Mouse (Mus musculus) embryonic facial prominence, embryonic 10.5 days (tissue): ENCODE data around the gene Shb. TPM values are rescaled to one million over a fixed set of nuclear protein-coding genes. Genes with fewer than 3 reads are reported as not detected.
A peak's percentile ranks its signal among the peaks of the same experiment; 100 is the strongest.

ENCODE experiments used
- DNase-seq: peaks from one replicate; pipeline ENCODE4 v3.0.0-alpha.2; 2017; ENCODE audit warnings: low spot score
- H3K27ac ChIP-seq: fragments of 300-500 bp; sonication (generic); replicated peaks from 2 replicates; pipeline ENCODE4 v1.5.1; 2016; ENCODE audit warnings: mild to moderate bottlenecking
- H3K27me3 ChIP-seq: fragments of 300-500 bp; sonication (generic); replicated peaks from 2 replicates; pipeline ENCODE4 v1.6.1; 2016; ENCODE audit warnings: low read depth, mild to moderate bottlenecking; ENCODE audit not compliant: poor library complexity, severe bottlenecking
- H3K36me3 ChIP-seq: fragments of 300-500 bp; sonication (generic); replicated peaks from 2 replicates; pipeline ENCODE4 v1.6.1; 2016; ENCODE audit warnings: mild to moderate bottlenecking, moderate library complexity
- H3K4me1 ChIP-seq: fragments of 300-500 bp; sonication (generic); 2 replicates; pipeline ENCODE4 v1.6.1; 2016
- H3K4me3 ChIP-seq: fragments of 300-500 bp; sonication (generic); 2 replicates; pipeline ENCODE4 v1.5.1; 2016; ENCODE audit warnings: mild to moderate bottlenecking, moderate library complexity
- H3K9me3 ChIP-seq: fragments of 300-500 bp; sonication (generic); 2 replicates; pipeline ENCODE4 v1.6.1; 2016; ENCODE audit warnings: mild to moderate bottlenecking
- WGBS: fragments of 180-500 bp; shearing (Covaris S2); methylation state at CpG from one replicate; pipeline ENCODE4 v1.1.7; 2016; 5-methylcytosine and 5-hydroxymethylcytosine counted together
- polyA plus RNA-seq: library from polyadenylated mRNA; unstranded; fragments of >200 nt; fragmentation: Nextera tagmentation; extraction: Ambion mirVana; gene quantifications from 2 replicates; pipeline ENCODE4 v1.2.1, GENCODE M21; 2016

Shb gene
- 3.9 and 4.9 TPM in 2 replicates for polyA plus RNA-seq

GRCm38 (mm10) chr4:45532375-45532774 lies at the start of gene Shb:
Gene Shb, minus strand, starts transcription at chr4:45532470.
- DNase-seq, result peak; percentile 86
- H3K27ac ChIP-seq, result peak within 1 kb of the TSS; percentile 54

GRCm38 (mm10) chr4:45581095-45581494 lies 48.8 kb upstream of the Shb start:
- Histone ChIP-seq H3K27ac (no peak overlapping the region; the same call in 1 of the 2 replicates), H3K36me3 (no peaks in the 10 kb centered on the region), H3K9me3 (no peaks in the 10 kb centered on the region), H3K27me3 (peaks cover 46% of the 10 kb centered on the region), H3K4me3 (no peak overlapping the region), H3K4me1 (peaks cover 51% of the 10 kb centered on the region)
- no peak for DNase-seq
- 76% methylated on average over 6 of the region's 6 CpGs for WGBS

More at GRCm38 (mm10) chr4:45532375-45532774, at the start of gene Shb:
- 14% methylated on average over 7 of the region's 7 CpGs for WGBS
- H3K27me3 ChIP-seq, result peaks cover 16% of the 10 kb centered on the region; the same call in 1 of the 2 replicates
- no peaks in the 10 kb centered on the region for H3K36me3 ChIP-seq
- H3K4me3 ChIP-seq, result peak within 1 kb of the TSS; percentile 86
- H3K9me3 ChIP-seq, result no peaks in the 10 kb centered on the region
- peaks cover 63% of the 10 kb centered on the region for H3K4me1 ChIP-seq

DNA sequence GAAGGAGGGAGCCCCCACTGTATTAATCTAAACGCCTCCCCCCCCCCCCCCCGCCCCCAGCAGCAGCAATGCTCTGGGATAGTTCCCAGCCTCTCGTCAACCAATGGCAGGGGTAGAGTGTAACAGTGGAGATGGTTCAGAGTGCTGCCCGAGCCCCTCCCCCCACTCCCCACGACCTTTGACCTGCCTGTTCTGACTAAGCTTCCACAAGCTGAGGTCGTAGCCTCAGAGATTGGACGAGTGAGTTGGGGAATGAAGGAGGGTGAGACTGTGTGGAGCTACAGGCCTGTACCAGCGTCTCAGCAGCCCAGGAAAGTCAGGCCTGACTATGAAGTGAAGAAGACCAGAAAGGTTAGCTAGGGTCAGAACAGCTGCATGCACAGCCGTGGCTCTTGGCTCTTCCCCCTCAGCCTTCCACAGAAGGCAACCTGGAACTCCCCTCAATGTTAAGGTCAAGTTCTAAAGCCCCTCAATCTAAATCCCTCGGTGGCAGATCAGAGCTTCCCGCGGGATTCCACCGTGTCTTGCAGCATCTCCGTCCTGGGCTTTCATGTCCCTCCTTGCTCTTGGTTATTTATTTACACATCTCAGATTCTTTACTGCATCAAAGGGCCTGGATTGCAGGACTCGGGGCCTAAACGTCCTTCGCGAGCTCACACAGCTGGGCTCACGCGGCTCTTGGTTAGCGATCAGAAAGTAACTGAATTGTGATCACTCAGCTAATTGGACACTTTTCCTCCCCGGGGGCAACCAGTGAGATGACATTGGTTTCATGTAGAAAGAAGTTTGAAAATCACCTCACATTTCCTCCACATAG lies 46.5 kb upstream of the Shb start:
- Histone ChIP-seq H3K36me3 (no peaks in the 10 kb centered on the region), H3K4me3 (0 out of 2 replicates have a peak overlapping the region, but pooled peaks have one; percentile 8), H3K4me1 (peaks cover 53% of the 10 kb centered on the region), H3K27me3 (peaks cover 22% of the 10 kb centered on the region), H3K27ac (peak overlapping the region; percentile 57), H3K9me3 (no peaks in the 10 kb centered on the region)
- DNase-seq, result peak; percentile 71
- WGBS, result 16% methylated on average over 22 of the region's 22 CpGs

- H3K36me3 ChIP-seq, result no peaks in the 10 kb centered on the region
- WGBS, result 49% methylated on average over 8 of the region's 8 CpGs
- DNase-seq, result no peak
- no peaks in the 10 kb centered on the region for H3K9me3 ChIP-seq
- 0 out of 2 replicates have a peak overlapping the region, but pooled peaks have one; percentile 2 for H3K27ac ChIP-seq
- H3K4me3 ChIP-seq, result no peak overlapping the region
- peaks cover 15% of the 10 kb centered on the region for H3K27me3 ChIP-seq
- peaks cover 49% of the 10 kb centered on the region for H3K4me1 ChIP-seq
These were observed 45.4 kb upstream of the Shb start for GRCm38 (mm10) chr4:45577631-45578030.

DNA sequence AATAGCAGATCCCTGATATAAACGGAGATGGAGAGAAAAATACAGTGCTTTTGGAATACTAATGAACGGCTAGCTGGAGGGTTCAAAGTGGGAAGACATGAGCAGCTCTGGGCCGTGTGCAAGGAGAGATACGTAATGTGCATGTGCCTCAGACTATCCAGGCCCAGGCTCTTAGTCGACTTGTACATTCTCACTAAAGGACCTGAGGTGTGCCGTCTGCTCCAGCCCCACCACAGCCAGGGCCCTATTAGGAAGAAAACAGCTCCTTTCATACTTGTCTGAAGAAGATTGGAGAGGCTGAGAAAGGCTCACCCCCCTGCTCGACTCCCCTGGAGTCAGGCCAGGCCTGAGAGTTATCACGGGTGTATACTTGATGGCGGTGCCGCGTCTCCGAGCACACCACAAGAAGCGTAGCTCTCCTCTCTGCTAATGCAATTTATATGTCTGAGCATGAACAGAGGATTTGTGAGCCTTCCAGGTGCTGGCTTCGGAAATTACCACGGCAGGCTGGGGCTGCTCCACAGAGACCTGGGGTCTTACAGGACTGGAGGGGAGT lies 42.4 kb upstream of the Shb start:
- no peaks in the 10 kb centered on the region for H3K36me3 ChIP-seq
- no peak overlapping the region for H3K4me3 ChIP-seq
- H3K27ac ChIP-seq, result no peak overlapping the region
- no peaks in the 10 kb centered on the region for H3K27me3 ChIP-seq
- H3K4me1 ChIP-seq, result peaks cover 36% of the 10 kb centered on the region
- 82% methylated on average over 15 of the region's 15 CpGs for WGBS
- DNase-seq, result no peak
- H3K9me3 ChIP-seq, result no peaks in the 10 kb centered on the region

DNA sequence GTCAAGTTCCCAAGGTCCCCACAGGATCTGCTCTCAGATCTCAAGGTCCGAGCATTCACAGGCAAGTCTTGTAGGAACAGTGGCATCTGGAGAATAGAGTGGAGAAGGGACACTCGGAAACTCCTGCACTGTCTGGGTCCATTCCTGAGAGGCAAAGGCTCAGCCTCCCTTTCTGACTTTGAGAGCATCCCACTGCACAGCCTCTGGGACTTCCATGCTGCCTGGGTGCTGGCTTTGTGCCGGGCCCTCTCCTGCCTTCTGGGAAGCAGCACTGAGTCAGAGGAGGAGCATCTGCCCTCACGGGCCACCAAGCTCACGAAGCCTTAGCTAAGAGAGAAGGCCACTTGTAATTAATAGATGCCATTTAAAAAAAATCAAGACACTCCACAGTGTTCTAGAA lies 37.3 kb upstream of the Shb start:
- Histone ChIP-seq H3K27ac (no peak overlapping the region), H3K4me3 (no peak overlapping the region), H3K27me3 (no peaks in the 10 kb centered on the region), H3K36me3 (no peaks in the 10 kb centered on the region), H3K9me3 (no peaks in the 10 kb centered on the region), H3K4me1 (peaks cover 1% of the 10 kb centered on the region; the same call in 1 of the 2 replicates)
- 74% methylated on average over 5 of the region's 5 CpGs for WGBS
- no peak for DNase-seq

- no peaks in the 10 kb centered on the region for H3K4me1 ChIP-seq
- H3K27me3 ChIP-seq, result no peaks in the 10 kb centered on the region; the same call in 1 of the 2 replicates
- no peaks in the 10 kb centered on the region for H3K36me3 ChIP-seq
- no peak overlapping the region for H3K4me3 ChIP-seq
- WGBS, result 86% methylated on average over 5 of the region's 5 CpGs
- DNase-seq, result no peak
- no peaks in the 10 kb centered on the region for H3K9me3 ChIP-seq
- H3K27ac ChIP-seq, result no peak overlapping the region
These were observed 25.9 kb upstream of the Shb start for GRCm38 (mm10) chr4:45558211-45558610.

DNA sequence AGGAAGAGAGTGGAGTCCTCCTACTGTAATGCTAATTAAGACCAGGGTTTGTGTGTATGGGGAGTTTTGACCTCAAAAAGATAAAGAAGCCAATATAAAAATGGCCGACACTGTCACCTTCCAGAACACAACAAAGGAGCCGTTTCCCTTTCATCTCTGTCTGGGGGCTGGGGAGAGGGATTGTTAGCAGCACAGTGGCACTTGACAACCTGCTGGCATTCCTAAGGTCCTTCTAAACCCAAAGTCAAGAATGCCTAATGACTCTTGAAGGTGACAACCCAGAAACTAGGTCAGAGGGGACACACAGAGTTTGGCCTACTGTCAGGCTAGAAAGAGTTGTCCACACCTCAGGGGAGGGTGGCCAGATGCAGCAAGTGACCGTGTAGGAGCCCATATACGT lies 20.3 kb upstream of the Shb start:
- 0 out of 2 replicates have a peak, but pooled peaks cover 14% of the 10 kb centered on the region for H3K4me1 ChIP-seq
- H3K27ac ChIP-seq, result no peak overlapping the region
- no peaks in the 10 kb centered on the region; the same call in 1 of the 2 replicates for H3K27me3 ChIP-seq
- H3K36me3 ChIP-seq, result no peaks in the 10 kb centered on the region
- no peak overlapping the region for H3K4me3 ChIP-seq
- no peaks in the 10 kb centered on the region for H3K9me3 ChIP-seq
- no peak for DNase-seq
- 61% methylated on average over 4 of the region's 4 CpGs for WGBS

DNA sequence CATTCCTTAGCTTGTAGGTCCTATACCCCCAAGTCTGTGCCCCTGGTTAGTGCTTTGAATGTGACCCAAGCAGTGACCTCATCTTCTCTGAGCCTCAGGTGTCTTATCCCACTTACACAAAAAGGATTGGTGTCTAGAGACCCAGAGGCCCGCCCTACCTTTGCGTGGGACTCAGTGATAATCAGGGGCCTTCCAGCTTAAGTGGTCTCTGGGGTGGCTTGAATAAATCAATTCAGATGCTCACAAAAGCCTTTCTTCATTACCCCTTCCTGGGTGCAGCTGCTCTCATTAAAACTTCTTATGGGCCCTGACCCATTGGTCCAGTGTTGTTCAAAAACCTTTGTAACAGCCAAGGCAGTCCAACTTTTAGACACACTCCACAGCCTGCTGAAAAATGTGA lies 18.7 kb upstream of the Shb start:
- Histone ChIP-seq H3K27ac (no peak overlapping the region), H3K4me1 (0 out of 2 replicates have a peak, but pooled peaks cover 14% of the 10 kb centered on the region), H3K27me3 (no peaks in the 10 kb centered on the region; the same call in 1 of the 2 replicates), H3K36me3 (no peaks in the 10 kb centered on the region), H3K4me3 (no peak overlapping the region), H3K9me3 (no peaks in the 10 kb centered on the region)
- no peak for DNase-seq
- WGBS, result 62% methylated on average over 2 of the region's 2 CpGs

DNA sequence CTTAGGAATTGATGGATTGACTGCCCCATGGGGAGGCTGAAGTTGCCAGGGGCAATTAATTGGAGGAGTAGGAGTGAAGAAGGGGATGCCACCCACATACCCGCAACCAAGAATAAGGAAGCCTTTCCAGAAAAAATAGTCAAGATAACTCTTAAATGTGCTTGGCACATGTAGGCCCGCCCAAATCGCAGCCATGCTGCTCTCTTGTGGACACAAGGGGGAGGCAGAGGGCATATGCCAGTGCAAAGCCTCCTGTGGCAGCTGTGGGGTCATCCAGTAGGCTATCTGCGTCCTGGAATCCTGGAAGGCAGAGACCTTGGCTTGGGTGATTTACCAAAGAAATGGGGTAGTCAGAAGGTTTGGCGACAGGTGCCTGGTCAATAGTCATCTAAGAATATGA lies 17.2 kb upstream of the Shb start:
- Histone ChIP-seq H3K36me3 (no peaks in the 10 kb centered on the region), H3K27ac (no peak overlapping the region), H3K4me1 (0 out of 2 replicates have a peak, but pooled peaks cover 14% of the 10 kb centered on the region), H3K9me3 (no peaks in the 10 kb centered on the region), H3K27me3 (no peaks in the 10 kb centered on the region), H3K4me3 (no peak overlapping the region)
- DNase-seq, result peak; percentile 25
- WGBS, result 69% methylated on average over 5 of the region's 5 CpGs

DNA sequence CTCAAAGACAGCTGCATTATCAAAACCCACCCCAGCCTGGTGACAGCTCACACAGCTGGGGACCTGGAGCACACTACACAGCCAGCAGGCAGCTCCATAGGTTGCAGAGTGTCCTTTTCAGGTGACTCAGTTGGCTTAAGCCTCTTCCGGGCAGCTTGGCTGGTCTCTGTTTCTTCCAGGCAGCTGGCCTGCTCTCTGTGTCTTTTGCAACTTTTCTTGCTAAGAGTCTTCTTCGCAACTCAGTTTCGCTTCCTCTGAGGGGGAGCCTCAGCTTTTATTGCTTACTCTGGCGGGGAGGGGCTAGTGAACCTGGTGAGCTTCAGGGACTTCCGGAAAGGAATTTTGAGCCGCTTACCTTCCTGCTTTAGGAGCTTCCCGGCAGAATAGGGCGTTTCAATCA lies 13.6 kb upstream of the Shb start:
- no peak overlapping the region for H3K27ac ChIP-seq
- no peak overlapping the region for H3K4me3 ChIP-seq
- DNase-seq, result no peak
- H3K9me3 ChIP-seq, result no peaks in the 10 kb centered on the region
- peaks cover 4% of the 10 kb centered on the region; the same call in 1 of the 2 replicates for H3K4me1 ChIP-seq
- 63% methylated on average over 8 of the region's 8 CpGs for WGBS
- H3K36me3 ChIP-seq, result no peaks in the 10 kb centered on the region
- no peaks in the 10 kb centered on the region for H3K27me3 ChIP-seq

GRCm38 (mm10) chr4:45543481-45544051 lies 11.3 kb upstream of the Shb start:
- DNase-seq, result no peak
- Histone ChIP-seq H3K9me3 (no peaks in the 10 kb centered on the region), H3K36me3 (no peaks in the 10 kb centered on the region), H3K27ac (no peak overlapping the region), H3K4me1 (peaks cover 10% of the 10 kb centered on the region; the same call in 1 of the 2 replicates), H3K27me3 (no peaks in the 10 kb centered on the region), H3K4me3 (no peak overlapping the region)
- 91% methylated on average over 3 of the region's 3 CpGs for WGBS
